Mouse (Mus musculus): ENCODE results near the gene Pard3. TPM values are rescaled to one million over a fixed set of nuclear protein-coding genes. Genes with fewer than 3 reads are reported as not detected.

The Pard3 gene
- polyA plus RNA-seq, 1 experiment from 2014 or later, result 16.4 TPM

DNA sequence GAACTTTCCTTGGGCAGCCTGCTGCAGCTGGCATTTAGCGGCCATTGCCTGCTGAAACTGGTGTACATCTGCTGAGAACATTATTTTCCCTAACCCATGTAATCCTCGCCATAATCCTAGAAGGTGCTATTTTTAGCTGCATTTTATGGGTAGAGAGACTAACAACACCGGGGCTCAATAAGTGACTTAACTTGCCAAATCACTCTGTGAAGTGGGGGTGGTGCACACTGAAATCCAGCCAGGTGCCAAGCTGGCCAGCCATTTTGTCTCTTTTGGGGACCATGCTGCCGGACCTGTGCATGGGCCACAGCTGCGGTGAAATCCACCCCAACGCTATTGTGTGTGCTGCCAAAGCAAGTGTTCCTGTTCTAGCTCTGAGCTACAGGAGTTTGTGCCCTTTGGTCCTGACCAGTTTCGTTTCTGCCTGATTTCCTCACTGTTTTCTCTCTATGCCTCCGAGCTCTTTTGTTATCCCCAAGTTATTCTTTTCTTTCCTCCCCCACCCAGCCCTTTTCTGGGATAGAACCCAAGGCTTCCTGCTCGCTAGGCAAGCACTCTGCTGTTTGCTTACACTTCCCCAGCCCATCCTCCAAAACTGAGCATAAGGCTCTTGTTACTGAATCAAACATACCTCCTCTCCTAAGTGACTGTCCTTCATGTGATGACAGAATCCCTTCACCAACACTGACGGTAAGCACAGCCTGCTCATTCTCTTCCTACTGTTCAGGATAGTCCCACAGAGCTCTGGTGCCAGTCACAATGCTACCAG lies 375.9 kb downstream of the Pard3 start:
- Histone ChIP-seq H3K27ac (ENCODE audit: low read length) (peak overlapping the region; percentile 76), H3K9ac (replicated peaks; ENCODE audit: low read depth, low read length) (0 out of 2 replicates have a peak overlapping the region, but pooled peaks have one; percentile 12), H3K4me2 (ENCODE audit: low read length) (no peak overlapping the region), H3K36me3 (ENCODE audit: control insufficient read depth, insufficient read depth) (no peaks in the 10 kb centered on the region), H3K4me3 (replicated peaks; ENCODE audit: low read length) (no peak overlapping the region), H3K4me1 (replicated peaks; ENCODE audit: control insufficient read depth, insufficient read depth, low read length) (peaks cover 26% of the 10 kb centered on the region), H3K9me3 (ENCODE audit: control insufficient read depth, low read length) (no peaks in the 10 kb centered on the region), H3K27me3 (replicated peaks; ENCODE audit: control insufficient read depth, insufficient read depth, low read length) (no peaks in the 10 kb centered on the region)
- 27% methylated on average over 10 of the region's 10 CpGs for WGBS
- ATAC-seq, result peak; percentile 76

DNA sequence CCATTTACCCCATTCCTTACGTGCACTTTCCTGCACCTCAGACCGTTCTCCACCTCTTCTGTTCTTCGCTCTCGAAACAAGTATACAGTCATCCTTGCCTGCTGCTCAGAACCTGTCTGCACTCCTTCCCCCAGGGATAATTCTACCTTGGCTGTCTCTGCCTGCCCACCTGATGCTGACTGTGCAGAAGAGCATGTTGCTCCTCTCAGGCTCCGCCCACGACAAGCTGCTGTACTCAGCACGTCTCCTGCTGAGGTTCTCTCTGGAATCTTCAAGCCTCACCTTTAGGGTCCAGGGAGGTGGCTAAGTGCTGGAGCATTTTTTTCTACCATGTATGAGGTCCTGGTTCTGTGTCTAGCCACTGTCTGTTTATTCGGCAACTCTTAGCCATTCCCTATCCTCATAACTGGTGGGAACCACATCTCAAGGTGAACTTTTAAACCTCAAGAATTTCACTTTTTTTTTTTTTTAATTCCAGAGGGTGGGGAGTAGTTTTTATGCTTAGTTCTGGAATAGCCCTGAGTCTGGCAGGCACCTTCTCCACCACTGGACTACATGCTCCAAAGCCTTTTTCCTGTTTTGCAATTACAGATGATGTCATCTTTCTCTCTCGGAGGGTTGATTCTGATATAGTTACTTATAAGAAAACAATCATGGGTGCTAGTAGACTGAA lies 376.6 kb downstream of the Pard3 start:
- no peaks in the 10 kb centered on the region for H3K27me3 ChIP-seq (replicated peaks; ENCODE audit: control insufficient read depth, insufficient read depth, low read length)
- WGBS, result 74% methylated on average over 9 of the region's 9 CpGs

GRCm38 (mm10) chr8:127440834-127441485 lies 377.3 kb downstream of the Pard3 start:
- no peaks in the 10 kb centered on the region for H3K36me3 ChIP-seq (ENCODE audit: control insufficient read depth, insufficient read depth)
- peaks cover 26% of the 10 kb centered on the region for H3K4me1 ChIP-seq (replicated peaks; ENCODE audit: control insufficient read depth, insufficient read depth, low read length)
- no peak overlapping the region for H3K4me2 ChIP-seq (ENCODE audit: low read length)
- H3K27ac ChIP-seq (ENCODE audit: low read length), result no peak overlapping the region; the same call in 1 of the 2 replicates
- no peak overlapping the region for H3K9ac ChIP-seq (replicated peaks; ENCODE audit: low read depth, low read length)
- no peaks in the 10 kb centered on the region for H3K27me3 ChIP-seq (replicated peaks; ENCODE audit: control insufficient read depth, insufficient read depth, low read length)
- no peak for ATAC-seq
- 80% methylated on average over 6 of the region's 6 CpGs for WGBS
- H3K4me3 ChIP-seq (replicated peaks; ENCODE audit: low read length), result no peak overlapping the region
- H3K9me3 ChIP-seq (ENCODE audit: control insufficient read depth, low read length), result no peaks in the 10 kb centered on the region

More for the DNA sequence above, 376.6 kb downstream of the Pard3 start:
- H3K4me3 ChIP-seq (replicated peaks; ENCODE audit: low read length), result no peak overlapping the region
- no peaks in the 10 kb centered on the region for H3K36me3 ChIP-seq (ENCODE audit: control insufficient read depth, insufficient read depth)
- H3K4me1 ChIP-seq (replicated peaks; ENCODE audit: control insufficient read depth, insufficient read depth, low read length), result peaks cover 26% of the 10 kb centered on the region
- no peak overlapping the region for H3K9ac ChIP-seq (replicated peaks; ENCODE audit: low read depth, low read length)
- no peaks in the 10 kb centered on the region for H3K9me3 ChIP-seq (ENCODE audit: control insufficient read depth, low read length)
- peak; percentile 11; the same call in 1 of the 2 replicates for ATAC-seq
- H3K4me2 ChIP-seq (ENCODE audit: low read length), result no peak overlapping the region
- peak overlapping the region; percentile 76 for H3K27ac ChIP-seq (ENCODE audit: low read length)

- Histone ChIP-seq H3K36me3 (ENCODE audit: control insufficient read depth, insufficient read depth) (no peaks in the 10 kb centered on the region), H3K27ac (ENCODE audit: low read length) (no peak overlapping the region), H3K9ac (replicated peaks; ENCODE audit: low read depth, low read length) (no peak overlapping the region), H3K4me3 (replicated peaks; ENCODE audit: low read length) (no peak overlapping the region), H3K9me3 (ENCODE audit: control insufficient read depth, low read length) (no peaks in the 10 kb centered on the region), H3K4me1 (replicated peaks; ENCODE audit: control insufficient read depth, insufficient read depth, low read length) (peaks cover 10% of the 10 kb centered on the region), H3K4me2 (ENCODE audit: low read length) (no peak overlapping the region), H3K27me3 (replicated peaks; ENCODE audit: control insufficient read depth, insufficient read depth, low read length) (no peaks in the 10 kb centered on the region)
- ATAC-seq, result no peak
- WGBS, result 98% methylated on average over 1 of the region's 1 CpGs
Observed at GRCm38 (mm10) chr8:127447401-127447800, 383.7 kb downstream of the Pard3 start.

DNA sequence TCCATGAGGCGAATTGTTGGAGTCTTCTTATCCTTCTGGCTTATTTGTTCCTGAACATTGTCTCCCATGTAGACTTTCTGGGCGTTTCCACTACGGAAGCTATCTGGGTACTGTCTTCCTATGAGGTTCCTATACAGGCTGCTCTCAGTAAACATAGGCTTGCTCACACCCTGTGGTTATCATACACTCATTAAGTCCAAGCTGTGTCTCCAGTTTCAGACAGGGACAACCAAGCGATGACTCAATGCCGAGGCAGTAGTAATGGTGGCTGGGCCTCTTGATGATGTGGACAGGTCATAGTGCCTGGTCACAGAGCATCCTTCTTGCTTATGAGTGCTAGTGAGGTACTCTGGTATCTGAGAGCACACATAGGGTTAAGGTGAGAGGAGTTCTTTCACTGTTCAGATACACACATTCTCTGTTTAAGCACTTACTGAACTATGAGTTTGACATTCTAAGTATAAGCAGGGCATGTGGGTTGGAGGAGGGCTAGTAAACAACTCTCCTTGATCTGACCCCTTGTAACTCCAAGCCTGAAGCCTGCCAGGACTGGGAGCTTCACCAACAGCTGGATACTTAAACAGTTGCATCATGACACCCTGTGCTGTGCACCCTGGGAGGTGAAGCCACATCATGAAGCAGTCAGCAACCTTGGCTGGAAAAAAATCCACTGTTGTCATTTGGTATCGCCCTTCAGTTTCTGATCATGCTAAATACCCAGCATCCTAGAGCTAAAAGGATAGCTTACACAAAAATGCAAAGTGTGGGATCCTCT lies 385.6 kb downstream of the Pard3 start:
- H3K4me2 ChIP-seq (ENCODE audit: low read length), result no peak overlapping the region
- H3K4me1 ChIP-seq (replicated peaks; ENCODE audit: control insufficient read depth, insufficient read depth, low read length), result peaks cover 11% of the 10 kb centered on the region
- H3K4me3 ChIP-seq (replicated peaks; ENCODE audit: low read length), result no peak overlapping the region
- no peaks in the 10 kb centered on the region for H3K27me3 ChIP-seq (replicated peaks; ENCODE audit: control insufficient read depth, insufficient read depth, low read length)
- H3K9me3 ChIP-seq (ENCODE audit: control insufficient read depth, low read length), result no peaks in the 10 kb centered on the region
- WGBS, result 99% methylated on average over 6 of the region's 6 CpGs
- no peak for ATAC-seq
- no peak overlapping the region for H3K27ac ChIP-seq (ENCODE audit: low read length)
- no peak overlapping the region for H3K9ac ChIP-seq (replicated peaks; ENCODE audit: low read depth, low read length)
- no peaks in the 10 kb centered on the region for H3K36me3 ChIP-seq (ENCODE audit: control insufficient read depth, insufficient read depth)

GRCm38 (mm10) chr8:127450954-127451668 lies 387.4 kb downstream of the Pard3 start:
- H3K27ac ChIP-seq (ENCODE audit: low read length), result no peak overlapping the region; the same call in 1 of the 2 replicates
- peaks cover 11% of the 10 kb centered on the region for H3K4me1 ChIP-seq (replicated peaks; ENCODE audit: control insufficient read depth, insufficient read depth, low read length)
- H3K9ac ChIP-seq (replicated peaks; ENCODE audit: low read depth, low read length), result no peak overlapping the region
- peak; percentile 72 for ATAC-seq
- H3K9me3 ChIP-seq (ENCODE audit: control insufficient read depth, low read length), result no peaks in the 10 kb centered on the region
- H3K4me3 ChIP-seq (replicated peaks; ENCODE audit: low read length), result no peak overlapping the region
- H3K4me2 ChIP-seq (ENCODE audit: low read length), result no peak overlapping the region
- H3K27me3 ChIP-seq (replicated peaks; ENCODE audit: control insufficient read depth, insufficient read depth, low read length), result no peaks in the 10 kb centered on the region
- H3K36me3 ChIP-seq (ENCODE audit: control insufficient read depth, insufficient read depth), result no peaks in the 10 kb centered on the region
- 10% methylated on average over 14 of the region's 14 CpGs for WGBS

DNA sequence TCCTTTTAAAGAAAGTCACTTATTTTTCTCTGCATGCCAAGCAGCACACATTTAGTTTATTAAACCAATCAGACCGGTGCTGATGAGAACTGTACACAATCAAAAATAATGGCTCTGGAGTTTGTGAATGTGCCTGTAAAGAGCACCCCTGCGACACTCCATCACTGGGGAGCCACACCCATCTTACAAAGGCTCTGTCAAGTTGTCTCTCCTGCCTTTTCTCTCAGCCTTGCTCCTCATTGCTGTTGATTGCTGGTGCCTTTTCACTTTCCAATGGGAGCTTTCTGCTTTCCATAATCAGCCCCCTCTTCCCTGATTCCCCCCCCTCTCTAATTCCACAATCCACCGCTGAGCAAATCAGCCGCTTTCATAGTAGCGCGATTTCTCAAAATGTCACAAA lies 388.7 kb downstream of the Pard3 start:
- H3K9me3 ChIP-seq (ENCODE audit: control insufficient read depth, low read length), result no peaks in the 10 kb centered on the region
- peaks cover 11% of the 10 kb centered on the region for H3K4me1 ChIP-seq (replicated peaks; ENCODE audit: control insufficient read depth, insufficient read depth, low read length)
- H3K4me2 ChIP-seq (ENCODE audit: low read length), result no peak overlapping the region
- ATAC-seq, result peak; percentile 73
- no peak overlapping the region for H3K27ac ChIP-seq (ENCODE audit: low read length)
- no peaks in the 10 kb centered on the region for H3K27me3 ChIP-seq (replicated peaks; ENCODE audit: control insufficient read depth, insufficient read depth, low read length)
- 39% methylated on average over 6 of the region's 6 CpGs for WGBS
- no peak overlapping the region for H3K9ac ChIP-seq (replicated peaks; ENCODE audit: low read depth, low read length)
- H3K4me3 ChIP-seq (replicated peaks; ENCODE audit: low read length), result no peak overlapping the region
- no peaks in the 10 kb centered on the region for H3K36me3 ChIP-seq (ENCODE audit: control insufficient read depth, insufficient read depth)

- no peaks in the 10 kb centered on the region for H3K36me3 ChIP-seq (ENCODE audit: control insufficient read depth, insufficient read depth)
- no peak overlapping the region for H3K27ac ChIP-seq (ENCODE audit: low read length)
- no peak overlapping the region for H3K9ac ChIP-seq (replicated peaks; ENCODE audit: low read depth, low read length)
- H3K4me2 ChIP-seq (ENCODE audit: low read length), result no peak overlapping the region
- H3K4me1 ChIP-seq (replicated peaks; ENCODE audit: control insufficient read depth, insufficient read depth, low read length), result no peaks in the 10 kb centered on the region
- no peak for ATAC-seq
- no peak overlapping the region for H3K4me3 ChIP-seq (replicated peaks; ENCODE audit: low read length)
- H3K27me3 ChIP-seq (replicated peaks; ENCODE audit: control insufficient read depth, insufficient read depth, low read length), result no peaks in the 10 kb centered on the region
- H3K9me3 ChIP-seq (ENCODE audit: control insufficient read depth, low read length), result no peaks in the 10 kb centered on the region
- WGBS, result 47% methylated on average over 3 of the region's 3 CpGs
Observed at GRCm38 (mm10) chr8:127457901-127458300, 394.2 kb downstream of the Pard3 start.
